Mouse (Mus musculus) C2C12 (cell line): ENCODE measurements around the gene Doc2b. TPM values are rescaled to one million over a fixed set of nuclear protein-coding genes. Genes with fewer than 3 reads are reported as not detected.

ENCODE experiments used
- H3K27me3 ChIP-seq: one replicate; pipeline ENCODE4 v1.6.1; 2011; ENCODE audit not compliant: control insufficient read depth, insufficient read depth, insufficient read length
- H3K36me3 ChIP-seq: one replicate; pipeline ENCODE4 v1.6.1; 2011; ENCODE audit not compliant: control insufficient read depth, insufficient read depth
- H3K4me3 ChIP-seq: one replicate; pipeline ENCODE4 v1.5.1; 2011; ENCODE audit warnings: mild to moderate bottlenecking, control low read depth; ENCODE audit not compliant: poor library complexity, insufficient read depth, severe bottlenecking
- H3K79me2 ChIP-seq: one replicate; pipeline ENCODE4 v1.6.1; 2011; ENCODE audit not compliant: control insufficient read depth, insufficient read depth
- H3K79me3 ChIP-seq: one replicate; pipeline ENCODE4 v1.6.1; 2011; ENCODE audit warnings: low read depth, control low read depth
- H3ac ChIP-seq: one replicate; pipeline ENCODE3; 2011; ENCODE audit warnings: low read depth; ENCODE audit not compliant: control insufficient read depth, insufficient read length
- CEBPB ChIP-seq: IDR thresholded peaks from one replicate; pipeline ENCODE4 v1.6.1; 2011; ENCODE audit warnings: low read depth, mild to moderate bottlenecking, control low read depth, moderate library complexity
- CTCF ChIP-seq: IDR thresholded peaks from one replicate; pipeline ENCODE4 v1.5.1; 2011; ENCODE audit not compliant: control insufficient read depth, insufficient read depth, insufficient read length
- FOSL1 ChIP-seq: IDR thresholded peaks from one replicate; pipeline ENCODE4 v1.8.0; 2011; ENCODE audit warnings: mild to moderate bottlenecking, low read length; ENCODE audit not compliant: poor library complexity, insufficient read depth, severe bottlenecking
- MAX ChIP-seq: IDR thresholded peaks from one replicate; pipeline ENCODE4 v1.6.1; 2011; ENCODE audit warnings: mild to moderate bottlenecking, control low read depth
- MYOD1 ChIP-seq: IDR thresholded peaks from one replicate; pipeline ENCODE4 v1.6.1; 2011; ENCODE audit warnings: low read depth; ENCODE audit not compliant: control insufficient read depth, insufficient read length
- MYOG ChIP-seq: IDR thresholded peaks from one replicate; pipeline ENCODE4 v1.6.1; 2011; ENCODE audit not compliant: control insufficient read depth, insufficient read length; ENCODE audit errors: extremely low read depth
- USF1 ChIP-seq: IDR thresholded peaks from one replicate; pipeline ENCODE4 v1.6.1; 2011; ENCODE audit warnings: low read depth, mild to moderate bottlenecking, control low read depth, moderate library complexity
- polyA plus RNA-seq: library from polyadenylated mRNA; unstranded; fragments of >200 nt; fragmentation: generic; extraction: Trizol; gene quantifications from one replicate; pipeline ENCODE4 v1.2.1, GENCODE M21; 2012; ENCODE audit warnings: missing spikeins

Gene Doc2b
- polyA plus RNA-seq, 1 experiment = 0.04 TPM

GRCm38 (mm10) chr11:75767014-75767413 lies 28.8 kb downstream of the Doc2b start:
- H3K79me3 ChIP-seq = peaks cover 19% of the 10 kb centered on the region
- H3K27me3 ChIP-seq = no peaks in the 10 kb centered on the region
- H3K36me3 ChIP-seq = peaks cover 57% of the 10 kb centered on the region
- H3ac ChIP-seq = no peak overlapping the region
- no peak overlapping the region for H3K4me3 ChIP-seq
- peaks cover 28% of the 10 kb centered on the region for H3K79me2 ChIP-seq
- TF ChIP-seq CTCF = no peak
- TF ChIP-seq MAX = no peak
- TF ChIP-seq MYOD1 = no peak
- no peak for TF ChIP-seq FOSL1
- no peak for TF ChIP-seq CEBPB
- no peak for TF ChIP-seq USF1
- no peak for TF ChIP-seq MYOG

- Histone ChIP-seq H3K27me3 (no peaks in the 10 kb centered on the region), H3K36me3 (peaks cover 66% of the 10 kb centered on the region), H3K79me3 (peaks cover 36% of the 10 kb centered on the region), H3K4me3 (no peak overlapping the region), H3ac (no peak overlapping the region), H3K79me2 (peaks cover 47% of the 10 kb centered on the region)
- no peak for TF ChIP-seq MAX
- no peak for TF ChIP-seq MYOD1
- no peak for TF ChIP-seq MYOG
- TF ChIP-seq CTCF = no peak
- TF ChIP-seq FOSL1 = no peak
- TF ChIP-seq CEBPB = no peak
- no peak for TF ChIP-seq USF1
Measured at GRCm38 (mm10) chr11:75765161-75765560, 30.7 kb downstream of the Doc2b start.

- Histone ChIP-seq H3K27me3 (no peaks in the 10 kb centered on the region), H3K36me3 (peaks cover 72% of the 10 kb centered on the region)
- TF ChIP-seq CTCF (no peak), MYOD1 (no peak), FOSL1 (no peak), MYOG (no peak), MAX (no peak), CEBPB (no peak), USF1 (no peak)
Measured at GRCm38 (mm10) chr11:75764521-75765023, 31.3 kb downstream of the Doc2b start.

GRCm38 (mm10) chr11:75762708-75763107 lies 33.1 kb downstream of the Doc2b start:
- no peak for TF ChIP-seq MAX
- no peak for TF ChIP-seq FOSL1
- no peak for TF ChIP-seq CEBPB
- no peak for TF ChIP-seq CTCF
- no peak for TF ChIP-seq USF1
- TF ChIP-seq MYOG = no peak
- TF ChIP-seq MYOD1 = no peak
- peaks cover 89% of the 10 kb centered on the region for H3K36me3 ChIP-seq

More at GRCm38 (mm10) chr11:75764521-75765023, 31.3 kb downstream of the Doc2b start:
- Histone ChIP-seq H3K79me2 (peaks cover 53% of the 10 kb centered on the region), H3ac (no peak overlapping the region), H3K4me3 (no peak overlapping the region), H3K79me3 (peaks cover 42% of the 10 kb centered on the region)

GRCm38 (mm10) chr11:75760785-75761184 lies 35.1 kb downstream of the Doc2b start:
- TF ChIP-seq FOSL1 = no peak
- TF ChIP-seq CEBPB = no peak
- no peak for TF ChIP-seq MYOG
- TF ChIP-seq CTCF = no peak
- TF ChIP-seq MYOD1 = no peak
- no peak for TF ChIP-seq MAX
- TF ChIP-seq USF1 = no peak
- Histone ChIP-seq H3K27me3 (no peaks in the 10 kb centered on the region), H3ac (no peak overlapping the region), H3K4me3 (no peak overlapping the region), H3K36me3 (peaks cover 89% of the 10 kb centered on the region), H3K79me3 (peaks cover 79% of the 10 kb centered on the region), H3K79me2 (peaks cover 90% of the 10 kb centered on the region)

More at GRCm38 (mm10) chr11:75762708-75763107, 33.1 kb downstream of the Doc2b start:
- H3K4me3 ChIP-seq = no peak overlapping the region
- H3K79me3 ChIP-seq = peaks cover 60% of the 10 kb centered on the region
- no peak overlapping the region for H3ac ChIP-seq
- H3K27me3 ChIP-seq = no peaks in the 10 kb centered on the region
- H3K79me2 ChIP-seq = peaks cover 71% of the 10 kb centered on the region

GRCm38 (mm10) chr11:75758553-75758952 lies 37.3 kb downstream of the Doc2b start:
- TF ChIP-seq MYOD1 (no peak), FOSL1 (no peak), MAX (no peak), CTCF (no peak), CEBPB (no peak), MYOG (no peak), USF1 (no peak)
- Histone ChIP-seq H3K36me3 (peaks cover 89% of the 10 kb centered on the region), H3K79me2 (peaks cover 100% of the 10 kb centered on the region)

More at GRCm38 (mm10) chr11:75758553-75758952, 37.3 kb downstream of the Doc2b start:
- no peak overlapping the region for H3ac ChIP-seq
- H3K79me3 ChIP-seq = peaks cover 93% of the 10 kb centered on the region
- H3K4me3 ChIP-seq = no peak overlapping the region
- H3K27me3 ChIP-seq = no peaks in the 10 kb centered on the region
